Mouse (Mus musculus) c-Kit-positive CD71-positive TER-119-negative erythroid progenitor cells, embryonic 14.5 days (primary cell): ENCODE data around the gene Hist1h4f.
"Not testable (repeated sequence)": the region's sequence is repeated elsewhere in the genome, so short reads cannot be mapped to it uniquely, and the experiment has no call there.

Source experiments
- DNase-seq: peaks from one replicate; pipeline ENCODE4 v3.0.0-alpha.2; 2013; ENCODE audit warnings: low read depth

The Hist1h4f gene

DNA sequence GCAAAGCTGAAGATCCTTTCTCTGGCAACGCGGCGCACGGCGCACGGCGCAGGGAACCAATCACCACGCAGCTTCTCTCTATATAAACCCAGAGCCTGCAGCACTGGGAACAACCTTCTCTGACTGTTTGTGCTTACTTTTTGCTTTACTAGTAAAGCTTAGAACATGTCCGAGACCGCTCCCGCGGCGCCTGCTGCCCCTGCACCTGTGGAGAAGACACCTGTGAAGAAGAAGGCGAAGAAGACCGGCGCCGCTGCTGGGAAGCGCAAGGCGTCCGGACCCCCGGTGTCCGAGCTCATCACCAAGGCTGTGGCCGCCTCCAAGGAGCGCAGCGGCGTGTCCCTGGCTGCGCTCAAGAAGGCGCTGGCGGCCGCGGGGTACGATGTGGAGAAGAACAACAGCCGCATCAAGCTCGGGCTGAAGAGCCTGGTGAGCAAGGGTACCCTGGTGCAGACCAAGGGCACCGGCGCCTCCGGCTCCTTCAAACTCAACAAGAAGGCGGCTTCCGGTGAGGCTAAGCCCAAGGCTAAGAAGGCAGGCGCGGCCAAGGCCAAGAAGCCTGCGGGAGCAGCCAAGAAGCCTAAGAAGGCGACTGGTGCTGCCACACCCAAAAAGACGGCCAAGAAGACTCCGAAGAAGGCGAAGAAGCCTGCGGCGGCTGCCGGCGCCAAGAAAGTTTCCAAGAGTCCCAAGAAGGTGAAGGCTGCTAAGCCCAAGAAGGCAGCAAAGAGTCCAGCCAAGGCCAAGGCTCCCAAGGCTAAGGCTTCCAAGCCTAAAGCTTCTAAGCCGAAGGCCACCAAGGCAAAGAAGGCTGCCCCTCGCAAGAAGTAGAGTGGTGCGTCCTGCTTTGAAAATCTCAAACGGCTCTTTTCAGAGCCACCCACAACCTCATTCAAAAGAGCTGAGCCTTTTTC lies 3.7 kb upstream of the Hist1h4f start:
- DNase-seq = no peak

DNA sequence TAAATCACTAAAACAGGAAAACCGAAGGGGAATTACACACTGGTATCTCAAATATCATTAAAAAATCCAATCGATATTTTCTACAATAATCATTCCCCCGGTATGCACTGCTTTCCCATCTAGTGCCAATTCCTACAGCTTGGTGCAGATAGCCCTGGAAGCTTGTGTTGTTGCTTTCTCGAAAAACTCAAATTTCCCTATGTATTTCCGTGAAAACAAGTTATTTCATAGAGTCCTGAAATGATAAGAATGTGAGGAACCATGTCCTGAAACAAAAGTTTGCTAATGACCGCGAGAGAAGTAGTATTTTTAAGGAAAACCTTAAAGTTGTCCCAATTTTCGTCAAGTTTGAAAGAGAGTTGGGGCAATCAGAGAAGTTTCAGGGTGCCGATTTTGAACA lies 2.9 kb upstream of the Hist1h4f start:
- no peak for DNase-seq

DNA sequence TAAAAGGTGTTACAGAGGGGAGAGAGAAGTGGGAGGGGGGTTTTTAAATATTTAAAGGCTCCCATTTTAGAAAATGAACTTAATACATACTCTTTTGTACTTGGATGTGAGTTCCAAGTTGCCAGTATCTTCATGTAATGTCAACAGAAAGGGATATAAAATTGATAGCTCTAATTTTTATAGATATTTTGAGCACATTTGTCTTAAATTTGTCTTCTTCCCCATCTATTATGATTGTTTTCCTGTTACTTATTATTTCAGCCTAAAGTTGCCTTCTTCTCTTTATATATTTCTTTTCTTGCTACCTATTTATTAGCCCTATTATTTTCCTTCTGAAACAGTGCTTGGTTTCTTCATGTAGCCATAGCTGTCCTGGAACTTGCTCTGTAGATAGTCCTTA lies 1.5 kb upstream of the Hist1h4f start, which contains the start of gene Hist1h1d:
TSS of gene Hist1h1d (plus strand) at position 301 of the 400 bp plus-strand sequence.
- no peak for DNase-seq

DNA sequence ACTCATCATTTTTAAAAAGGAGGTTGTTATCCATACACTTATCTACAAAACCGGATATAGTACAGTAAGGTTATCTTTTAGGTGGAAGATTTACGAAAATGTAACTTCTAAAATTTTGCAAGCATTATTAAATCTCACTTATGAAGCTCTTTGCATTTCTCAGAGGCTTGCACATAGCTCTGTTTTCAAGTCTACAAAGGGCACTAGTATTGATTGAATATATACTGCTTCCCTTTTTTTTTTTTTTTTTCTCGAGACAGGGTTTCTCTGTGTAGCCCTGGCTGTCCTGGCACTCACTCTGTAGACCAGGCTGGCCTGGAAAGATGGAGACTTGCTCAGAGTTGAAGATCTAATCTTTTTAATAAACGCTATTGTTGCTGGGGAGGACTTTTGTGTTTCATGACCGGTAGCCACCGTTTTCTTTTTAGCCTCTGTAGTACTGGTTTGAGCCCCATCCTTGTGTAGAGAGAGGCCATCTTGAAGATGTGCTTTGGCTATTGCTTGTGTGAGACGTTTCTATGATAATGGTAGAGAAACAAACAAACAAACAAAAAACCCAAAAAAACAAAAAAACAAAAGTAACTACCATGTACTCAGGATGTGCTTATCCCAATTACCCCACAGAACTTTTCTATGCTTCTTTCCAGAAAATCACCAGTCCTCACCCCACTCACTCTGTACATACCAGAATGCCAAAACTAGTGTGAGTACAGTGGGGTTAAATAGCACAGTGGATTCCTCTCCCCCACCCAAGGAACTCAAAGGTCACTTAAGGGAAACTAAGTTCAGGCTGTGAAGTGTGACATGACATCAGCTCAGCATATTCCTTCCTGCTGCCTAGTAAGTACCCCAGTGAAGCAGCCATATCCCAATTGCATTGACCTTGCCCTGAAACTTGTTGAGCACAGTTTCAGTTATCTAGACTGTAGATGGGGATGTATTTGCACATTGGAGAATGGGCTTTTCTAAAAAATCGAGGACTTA lies 775 bp upstream of the Hist1h4f start:
- DNase-seq = no peak

DNA sequence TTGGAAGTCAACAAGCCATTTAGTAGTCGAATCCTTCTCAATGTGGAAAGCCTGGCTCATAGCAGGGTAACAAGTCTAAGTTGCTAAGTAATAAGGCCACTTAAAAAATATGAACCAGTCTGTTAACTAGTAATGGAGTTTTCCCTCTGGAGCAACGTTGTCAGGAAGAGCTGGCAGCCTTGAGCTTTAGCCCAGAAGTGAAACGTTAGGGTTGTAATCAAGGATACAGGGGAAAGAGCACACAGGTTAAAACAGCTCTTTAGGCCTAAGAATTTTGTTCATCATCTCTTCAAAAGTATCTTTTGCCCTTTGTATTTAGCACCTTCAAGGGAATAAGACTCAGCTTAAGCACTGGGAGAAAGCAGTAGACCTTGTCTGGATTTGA lies 695 bp downstream of the Hist1h4f start:
- DNase-seq = no peak

DNA sequence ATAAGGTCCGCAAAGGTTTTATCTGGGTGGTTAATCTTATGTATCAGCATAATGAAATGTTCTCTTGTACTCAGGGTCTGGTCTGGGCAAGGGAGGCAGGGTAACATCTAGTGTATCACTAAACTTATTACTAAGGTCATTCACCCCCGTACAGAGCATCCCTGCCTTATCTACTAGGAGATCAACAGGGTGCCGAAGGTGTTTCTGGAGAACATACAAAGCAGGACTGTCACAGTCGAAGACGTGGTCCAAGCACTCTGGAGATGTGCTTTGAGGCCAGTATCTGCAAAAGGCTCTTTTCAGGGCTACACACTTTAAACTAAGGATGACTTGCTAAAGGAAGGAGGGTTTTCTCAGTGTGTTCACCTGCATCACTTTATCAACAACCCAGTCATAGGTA lies 4.8 kb downstream of the Hist1h4f start:
- no peak for DNase-seq

DNA sequence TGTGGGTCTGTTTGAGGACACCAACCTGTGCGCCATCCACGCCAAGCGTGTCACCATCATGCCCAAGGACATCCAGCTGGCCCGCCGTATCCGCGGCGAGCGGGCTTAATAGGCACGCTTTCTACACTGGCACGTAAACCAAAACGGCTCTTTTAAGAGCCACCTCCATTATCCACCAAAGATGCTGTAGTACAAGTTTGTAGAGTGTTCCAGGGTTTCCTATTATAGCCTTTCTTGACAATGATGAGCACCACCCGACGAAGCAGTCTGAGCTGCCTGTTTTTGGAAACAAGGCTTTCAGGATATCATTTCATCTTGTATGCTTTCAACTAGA lies 6.7 kb downstream of the Hist1h4f start:
- not testable (repeated sequence) for DNase-seq

DNA sequence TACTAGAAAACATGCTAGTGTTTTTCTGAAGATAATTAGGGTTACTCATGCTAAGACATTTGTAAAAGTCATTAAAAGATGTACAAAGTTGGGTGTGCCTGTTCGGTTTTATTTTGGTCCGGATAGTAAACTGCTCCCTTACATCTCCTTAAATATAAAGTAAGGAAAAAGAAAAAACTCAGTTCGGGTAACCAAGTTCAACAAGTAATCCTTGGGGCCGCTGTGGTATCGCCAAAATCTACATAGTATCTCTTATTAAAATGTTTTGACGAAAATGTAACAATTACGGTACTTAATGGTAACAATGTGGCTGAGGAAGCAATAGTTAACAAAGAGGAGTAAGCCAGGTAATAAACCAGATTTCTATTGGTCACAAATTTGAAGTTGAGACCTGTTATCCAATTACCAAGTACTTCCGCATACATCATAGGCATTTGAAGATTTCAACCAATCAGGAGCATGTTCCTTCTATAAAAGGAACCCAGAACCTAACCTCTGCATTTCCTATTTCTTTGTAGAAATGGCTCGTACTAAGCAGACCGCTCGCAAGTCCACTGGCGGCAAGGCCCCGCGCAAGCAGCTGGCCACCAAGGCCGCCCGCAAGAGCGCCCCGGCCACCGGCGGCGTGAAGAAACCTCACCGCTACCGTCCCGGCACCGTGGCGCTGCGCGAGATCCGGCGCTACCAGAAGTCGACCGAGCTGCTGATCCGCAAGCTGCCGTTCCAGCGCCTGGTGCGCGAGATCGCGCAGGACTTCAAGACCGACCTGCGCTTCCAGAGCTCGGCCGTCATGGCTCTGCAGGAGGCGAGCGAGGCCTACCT lies 7.3 kb downstream of the Hist1h4f start, which contains the start of gene Hist1h3f:
TSS of gene Hist1h3f (plus strand) at position 88 of the 822 bp plus-strand sequence.
- peak; percentile 91 for DNase-seq

DNA sequence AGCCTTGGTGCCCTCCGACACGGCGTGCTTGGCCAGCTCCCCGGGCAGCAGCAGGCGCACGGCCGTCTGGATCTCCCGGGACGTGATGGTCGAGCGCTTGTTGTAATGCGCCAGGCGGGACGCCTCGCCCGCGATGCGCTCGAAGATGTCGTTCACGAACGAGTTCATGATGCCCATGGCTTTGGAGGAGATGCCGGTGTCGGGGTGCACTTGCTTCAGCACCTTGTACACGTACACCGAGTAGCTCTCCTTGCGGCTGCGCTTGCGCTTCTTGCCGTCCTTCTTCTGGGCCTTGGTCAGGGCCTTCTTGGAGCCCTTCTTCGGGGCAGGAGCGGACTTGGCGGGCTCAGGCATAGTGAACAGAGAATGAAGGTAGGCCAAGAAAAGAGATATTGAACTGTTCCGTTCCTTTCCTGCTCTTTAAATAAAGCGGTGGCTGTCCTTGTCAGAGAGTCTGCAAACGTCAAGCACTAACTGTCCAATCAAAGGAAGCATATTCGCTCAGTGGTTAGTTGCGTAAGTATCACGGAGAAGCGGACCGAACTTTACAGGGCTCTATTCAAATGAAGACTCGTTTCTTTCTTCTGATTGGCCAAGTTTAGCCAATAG lies 8.3 kb downstream of the Hist1h4f start, which contains the start of gene Hist1h2bh:
TSS of gene Hist1h2bh (minus strand) at position 394 of the 609 bp plus-strand sequence.
- DNase-seq = peak; percentile 97

DNA sequence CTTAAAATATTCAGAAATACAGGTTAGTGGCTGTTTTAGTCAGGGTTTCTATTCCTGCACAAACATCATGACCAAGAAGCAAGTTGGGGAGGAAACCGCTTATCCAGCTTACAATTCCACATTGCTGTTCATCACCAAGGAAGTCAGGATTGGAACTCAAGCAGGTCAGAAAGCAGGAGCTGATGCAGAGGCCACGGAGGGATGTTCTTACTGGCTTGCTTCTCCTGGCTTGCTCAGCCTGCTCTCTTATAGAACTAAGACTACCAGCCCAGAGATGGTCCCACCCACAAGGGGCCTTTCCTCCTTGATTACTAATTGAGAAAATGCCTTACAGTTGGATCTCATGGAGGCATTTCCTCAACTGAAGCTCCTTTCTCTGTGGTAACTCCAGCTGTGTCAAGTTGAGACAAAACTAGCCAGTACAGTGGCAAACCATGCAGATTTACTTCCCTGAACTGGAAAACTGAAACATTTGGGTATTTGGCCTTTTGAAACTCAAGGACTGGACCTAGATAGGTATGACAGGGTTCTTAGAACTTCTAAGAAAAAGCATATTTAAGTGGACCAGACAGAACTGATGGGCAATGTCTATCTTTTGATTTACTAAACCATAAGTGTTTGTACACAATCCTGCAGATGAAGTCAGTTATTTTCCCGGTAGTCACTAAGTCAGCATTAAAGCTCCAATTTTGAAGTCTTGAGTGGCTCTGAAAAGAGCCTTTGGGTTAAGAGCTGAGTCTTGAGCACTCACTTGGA lies 9.0 kb downstream of the Hist1h4f start:
- DNase-seq = not testable (repeated sequence)

DNA sequence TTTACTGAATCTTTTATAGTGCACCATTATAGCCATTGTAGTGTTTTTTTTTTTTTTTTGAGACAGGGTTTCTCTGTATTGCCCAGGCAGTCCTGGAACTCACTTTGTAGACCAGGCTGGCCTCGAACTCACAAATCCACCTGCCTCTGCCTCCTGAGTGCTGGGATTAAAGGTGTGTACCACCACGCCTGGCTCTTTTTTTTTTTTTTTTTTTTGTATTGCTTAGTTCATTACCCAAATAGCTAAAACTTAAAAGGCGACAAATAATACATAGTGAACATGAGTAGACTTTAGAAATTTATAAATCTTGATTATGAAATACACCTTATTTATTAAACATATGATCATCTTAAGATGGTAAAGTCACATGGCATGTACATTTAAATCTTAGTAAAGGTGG lies 10.0 kb downstream of the Hist1h4f start:
- no peak for DNase-seq

DNA sequence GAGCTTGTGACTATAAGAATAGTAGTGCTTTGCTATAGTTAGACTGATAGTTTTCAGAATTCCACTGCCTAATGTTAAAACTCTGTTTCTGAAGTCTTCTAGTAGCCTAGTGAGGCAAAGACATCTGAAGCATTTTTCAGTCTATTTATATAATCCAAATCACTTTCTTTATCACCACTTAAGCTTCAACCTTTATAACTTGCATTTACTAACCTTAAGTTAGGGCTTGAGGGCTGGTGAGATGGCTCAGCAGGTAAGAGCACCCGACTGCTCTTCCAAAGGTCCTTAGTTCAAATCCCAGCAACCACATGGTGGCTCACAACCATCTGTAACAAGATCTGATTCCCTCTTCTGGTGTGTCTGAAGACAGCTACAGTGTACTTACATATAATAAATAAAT lies 11.6 kb downstream of the Hist1h4f start:
- not testable (repeated sequence) for DNase-seq

DNA sequence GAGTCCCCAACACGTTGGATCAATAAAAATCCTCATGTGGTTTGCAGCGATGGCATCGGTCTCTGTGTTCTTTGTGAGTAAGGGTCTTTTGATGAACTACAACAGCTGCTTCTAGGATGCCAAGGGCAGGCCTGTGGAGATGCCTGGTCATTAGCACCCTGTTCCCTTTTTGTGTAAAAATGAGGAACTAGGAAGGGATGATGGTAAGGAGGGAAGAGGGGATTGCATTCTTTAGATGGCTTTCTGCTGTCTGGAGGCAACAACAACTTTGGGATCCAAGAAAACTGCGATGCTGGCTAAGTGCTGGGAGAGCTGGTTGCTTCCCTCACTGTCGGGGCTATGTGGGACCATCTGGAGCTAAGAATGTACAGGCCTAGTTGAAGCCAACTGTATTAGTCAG lies 13.2 kb downstream of the Hist1h4f start:
- DNase-seq = no peak

DNA sequence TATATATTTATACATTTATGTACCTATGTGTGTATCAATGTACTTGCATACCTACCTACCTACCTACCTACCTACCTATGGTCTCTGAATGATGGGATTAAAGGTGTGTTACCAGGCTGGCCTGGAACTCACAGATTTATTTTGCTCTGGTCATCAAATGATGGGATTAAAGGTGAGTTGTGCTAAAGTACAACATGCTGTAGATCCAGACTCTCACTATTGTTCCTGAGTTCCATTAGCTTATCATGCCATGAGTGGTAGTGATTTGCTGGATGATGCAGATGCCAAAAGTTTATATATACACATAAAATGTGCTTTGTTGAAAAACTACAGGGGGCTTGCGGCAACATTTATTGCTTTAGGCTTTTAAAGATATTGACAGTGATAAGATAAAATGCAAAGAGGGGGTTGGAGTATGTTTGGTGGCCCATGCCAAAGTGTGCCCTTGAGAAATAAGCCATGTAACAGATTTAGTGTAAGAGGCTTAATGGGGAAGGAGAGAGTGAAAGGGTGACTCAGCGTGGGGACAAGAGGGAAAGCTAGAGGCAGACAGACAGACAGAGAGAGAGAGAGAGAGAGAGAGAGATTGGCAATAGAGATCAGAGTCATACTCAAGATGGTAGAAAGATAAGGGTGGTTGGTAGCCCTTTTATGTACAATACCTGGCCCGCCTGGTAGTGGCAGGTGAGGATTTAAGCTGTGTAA lies 14.3 kb downstream of the Hist1h4f start:
- DNase-seq = no peak

DNA sequence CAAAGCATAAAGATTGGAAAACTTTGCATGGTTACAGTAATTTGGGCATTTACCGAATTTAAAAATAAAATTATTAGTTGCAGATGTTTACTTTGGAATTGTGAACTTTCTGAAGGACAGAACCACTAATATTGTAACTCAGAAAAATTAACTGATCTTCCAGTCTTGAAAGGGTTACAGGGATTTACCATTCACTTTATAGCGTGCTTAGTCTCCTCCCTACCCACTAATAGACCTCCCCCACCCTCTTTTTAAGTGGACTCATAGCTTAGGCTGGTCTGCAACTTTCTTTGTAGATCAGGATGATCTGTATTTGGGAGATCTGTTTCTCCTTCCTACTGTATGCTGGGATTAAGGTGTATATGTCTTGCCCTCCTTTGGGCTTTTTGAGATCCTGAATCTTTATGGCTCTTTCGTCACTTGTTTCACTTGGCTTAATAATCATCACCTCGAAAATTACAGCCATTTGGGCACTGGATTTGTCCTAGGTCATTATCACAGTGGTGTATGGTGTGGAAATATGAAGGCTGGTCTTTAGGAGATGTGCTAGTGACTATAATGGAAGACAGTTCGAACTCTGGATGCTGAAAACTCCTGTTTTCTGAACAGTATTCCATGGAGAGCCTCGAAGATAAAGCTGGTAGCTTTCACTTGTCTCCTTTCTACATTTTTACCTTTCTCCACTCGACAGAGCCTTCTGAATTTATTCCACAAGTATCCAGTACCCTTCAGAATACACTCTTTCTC lies 15.2 kb downstream of the Hist1h4f start:
- no peak for DNase-seq

DNA sequence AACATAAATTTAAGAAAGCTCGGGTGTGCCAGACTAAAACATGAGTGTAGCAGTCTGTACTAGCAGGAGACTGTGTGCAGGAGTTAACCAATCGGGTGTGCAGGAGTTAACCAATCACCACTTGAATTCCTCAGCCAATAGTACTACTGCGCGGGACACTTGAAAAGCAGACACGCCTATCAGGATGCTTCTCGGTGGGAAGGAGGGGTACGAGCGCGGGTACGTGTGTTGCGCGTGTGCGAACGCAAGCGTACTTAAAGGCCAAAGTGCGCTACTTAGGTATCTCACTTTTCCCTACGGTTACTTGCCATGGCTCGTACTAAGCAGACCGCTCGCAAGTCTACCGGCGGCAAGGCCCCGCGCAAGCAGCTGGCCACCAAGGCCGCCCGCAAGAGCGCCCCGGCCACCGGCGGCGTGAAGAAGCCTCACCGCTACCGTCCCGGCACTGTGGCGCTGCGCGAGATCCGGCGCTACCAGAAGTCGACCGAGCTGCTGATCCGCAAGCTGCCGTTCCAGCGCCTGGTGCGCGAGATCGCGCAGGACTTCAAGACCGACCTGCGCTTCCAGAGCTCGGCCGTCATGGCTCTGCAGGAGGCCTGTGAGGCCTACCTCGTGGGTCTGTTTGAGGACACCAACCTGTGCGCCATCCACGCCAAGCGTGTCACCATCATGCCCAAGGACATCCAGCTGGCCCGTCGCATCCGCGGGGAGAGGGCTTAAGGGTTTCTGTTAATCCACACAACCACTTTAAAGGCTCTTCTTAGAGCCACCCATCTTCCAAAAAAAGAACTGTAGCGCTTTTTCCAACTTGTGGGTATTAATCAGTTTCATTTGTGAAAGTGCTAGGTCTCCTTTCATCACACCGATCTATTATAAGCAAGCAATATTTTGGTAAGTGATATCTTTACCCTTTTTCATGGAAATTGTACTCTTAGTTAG lies 16.0 kb downstream of the Hist1h4f start, which contains the start of gene Hist1h3g:
TSS of gene Hist1h3g (plus strand) at position 286 of the 939 bp plus-strand sequence.
- peak; percentile 94 for DNase-seq

DNA sequence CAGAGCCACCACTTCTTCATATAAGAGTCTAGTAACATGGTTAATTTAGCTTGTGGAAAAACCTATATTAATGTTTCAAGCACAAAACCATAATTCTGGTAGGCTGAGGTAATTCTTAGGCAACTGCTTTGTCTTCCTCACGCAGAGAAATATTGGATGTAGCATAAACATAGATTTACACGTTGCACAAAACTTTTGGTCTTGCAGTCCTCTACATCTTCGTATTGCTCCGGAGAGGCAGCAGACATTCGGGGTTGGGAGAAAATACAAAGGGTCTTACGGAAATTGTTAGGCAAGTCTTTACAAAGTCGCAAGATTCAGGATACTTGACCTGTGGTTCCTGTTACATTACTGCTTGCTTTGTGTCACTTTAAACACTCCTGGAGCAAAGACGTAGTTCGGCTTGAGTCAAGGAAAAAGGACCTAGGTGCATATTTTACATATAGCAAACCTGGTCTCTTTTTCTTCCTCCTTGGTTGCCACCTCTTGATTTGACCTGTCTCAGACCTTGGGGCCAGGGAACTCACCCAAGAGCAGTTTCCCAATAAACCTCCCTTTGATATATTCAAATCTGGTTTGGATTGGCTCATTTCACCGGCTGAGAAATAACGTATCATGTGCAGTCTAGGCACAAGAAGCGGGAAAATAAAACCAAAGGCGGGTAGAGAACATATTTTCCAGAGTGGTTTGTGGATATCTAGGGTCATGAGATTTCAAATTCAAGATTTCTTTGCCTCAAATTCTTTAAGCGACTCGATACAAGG lies 16.9 kb downstream of the Hist1h4f start:
- no peak for DNase-seq
